Comparison of ENCODE assay signal across 19 mouse cellular contexts in the genomic region with DNA sequence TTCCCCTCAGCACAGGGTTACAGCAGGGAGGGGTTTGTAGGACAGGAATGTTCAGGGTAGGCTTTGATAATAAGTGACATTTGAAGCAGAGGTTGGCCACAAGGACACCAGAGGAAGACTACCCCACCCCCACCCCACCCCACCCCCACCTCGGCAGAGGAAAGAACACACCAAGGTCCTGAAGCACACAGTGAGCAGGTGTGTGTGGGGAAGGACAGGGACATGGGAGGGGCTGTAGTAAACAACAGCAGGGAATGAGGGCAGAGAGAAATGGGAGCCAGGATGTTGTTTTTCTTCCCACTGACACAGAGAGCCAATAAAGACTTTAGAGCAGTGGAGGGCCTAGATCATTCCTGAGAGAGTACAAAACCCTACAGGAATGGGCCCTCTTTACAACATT. TPM values are rescaled to one million over a fixed set of nuclear protein-coding genes. Genes with fewer than 3 reads are reported as not detected.
"Had no signal": no experiment of that assay in that cellular context is flagged by ENCODE, and none has a peak within 500 bp of the region (broad histone marks: within the 10 kb centered on the region; RNA-seq: fewer than 3 reads in every experiment).

No protein-coding gene starts in this region.

- H3K9ac ChIP-seq: lung, embryonic 15.5 days; midbrain, embryonic 13.5 days; midbrain, embryonic 15.5 days; neural tube, embryonic 12.5 days; stomach, embryonic 15.5 days had no signal

- H3K4me1 ChIP-seq: megakaryocyte, embryonic 14.5 days; neural tube, embryonic 12.5 days had no signal

- DNase-seq: lung, adult 2 months; lung, postnatal 14 days; lung, postnatal 36 days; right cerebral cortex, postnatal 14 days; thymus, adult 18-20 months; thymus, postnatal 14 days; thymus, postnatal 36 days had no signal

- H3K36me3 ChIP-seq: lung, embryonic 15.5 days; midbrain, embryonic 13.5 days; midbrain, embryonic 15.5 days; neural tube, embryonic 12.5 days; stomach, embryonic 15.5 days had no signal

- H3K27me3 ChIP-seq: lung, embryonic 15.5 days; midbrain, embryonic 15.5 days; neural tube, embryonic 12.5 days; stomach, embryonic 15.5 days had no signal

- H3K4me3 ChIP-seq: lung, embryonic 15.5 days; megakaryocyte, embryonic 14.5 days; midbrain, embryonic 13.5 days; midbrain, embryonic 15.5 days; neural tube, embryonic 12.5 days; stomach, embryonic 15.5 days had no signal

- H3K9me3 ChIP-seq: lung, embryonic 15.5 days; megakaryocyte, embryonic 14.5 days; midbrain, embryonic 13.5 days; midbrain, embryonic 15.5 days; neural tube, embryonic 12.5 days; stomach, embryonic 15.5 days had no signal

- H3K27ac ChIP-seq: lung, embryonic 15.5 days; macrophage; midbrain, embryonic 13.5 days; midbrain, embryonic 15.5 days; neural tube, embryonic 12.5 days; stomach, embryonic 15.5 days; stomach, postnatal 0 days had no signal

- ATAC-seq: lung, postnatal 0 days; midbrain, embryonic 13.5 days; midbrain, embryonic 15.5 days had no signal

- H3K4me2 ChIP-seq: lung, embryonic 15.5 days; midbrain, embryonic 11.5 days; midbrain, embryonic 13.5 days; midbrain, embryonic 15.5 days; neural tube, embryonic 12.5 days; stomach, embryonic 15.5 days had no signal

RNA-seq across cellular contexts. Expression of gene Tekt5, which starts 18.0 kb away (rescaled TPM):
- total RNA-seq: megakaryocyte progenitor cell, adult 5-6 weeks; monocyte, adult 5-6 weeks had no signal
- polyA plus RNA-seq: macrophage had no signal
